Mouse (Mus musculus) adrenal gland, postnatal 25 days (tissue): ENCODE results near the gene Cfap97d1. TPM values are rescaled to one million over a fixed set of nuclear protein-coding genes. Genes with fewer than 3 reads are reported as not detected.
A peak's percentile ranks its signal among the peaks of the same experiment; 100 is the strongest.
"Not testable (repeated sequence)": the region's sequence is repeated elsewhere in the genome, so short reads cannot be mapped to it uniquely, and the experiment has no call there.

Experiments used
- DNase-seq: peaks from one replicate; pipeline ENCODE4 v3.0.0; 2021; ENCODE audit warnings: mixed read lengths
- total RNA-seq: library from RNA; stranded (reverse); gene quantifications from 2 replicates; pipeline ENCODE4 v1.2.3, GENCODE M21; 2021

Cfap97d1 gene
- total RNA-seq, 1 experiment from 2014 or later = not detected

- DNase-seq = no peak
Observed at GRCm38 (mm10) chr11:101974181-101974580, 9.9 kb upstream of the Cfap97d1 start.

GRCm38 (mm10) chr11:101974923-101975322, 9.2 kb upstream of the Cfap97d1 start:
- peak; percentile 40 for DNase-seq

- DNase-seq = no peak
Observed at GRCm38 (mm10) chr11:101976949-101977348, 7.1 kb upstream of the Cfap97d1 start.

- no peak for DNase-seq
Observed at GRCm38 (mm10) chr11:101979140-101979539, 4.9 kb upstream of the Cfap97d1 start.

DNA sequence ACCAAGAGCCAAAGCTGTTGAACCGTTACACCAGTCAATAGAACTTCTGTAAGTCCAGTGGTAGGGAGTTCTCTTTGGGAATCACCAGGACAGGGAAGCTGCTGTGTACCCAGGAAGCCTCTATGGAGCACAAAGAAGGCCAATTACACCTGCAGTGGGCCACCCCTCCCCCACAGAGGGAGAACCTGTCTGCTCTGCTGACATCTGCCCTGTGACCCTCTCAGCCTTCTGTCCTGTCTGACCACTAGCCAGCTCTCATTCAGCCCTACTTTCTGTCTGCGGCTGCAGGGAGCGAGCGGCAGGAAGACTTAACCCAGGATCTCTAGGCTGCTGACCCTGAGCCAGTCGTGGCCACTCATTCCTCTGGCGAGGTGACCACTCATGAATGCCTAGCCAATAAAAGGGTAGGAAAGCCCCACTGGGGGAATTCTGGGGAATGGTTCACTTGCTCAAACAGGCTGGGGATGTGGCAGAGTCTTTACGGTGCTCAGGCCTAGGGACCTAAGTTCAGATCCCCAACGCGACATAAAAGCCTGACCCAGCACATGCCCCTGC, 3.4 kb upstream of the Cfap97d1 start:
- no peak for DNase-seq

- no peak for DNase-seq
Observed at GRCm38 (mm10) chr11:101981850-101982249, 2.2 kb upstream of the Cfap97d1 start.

DNA sequence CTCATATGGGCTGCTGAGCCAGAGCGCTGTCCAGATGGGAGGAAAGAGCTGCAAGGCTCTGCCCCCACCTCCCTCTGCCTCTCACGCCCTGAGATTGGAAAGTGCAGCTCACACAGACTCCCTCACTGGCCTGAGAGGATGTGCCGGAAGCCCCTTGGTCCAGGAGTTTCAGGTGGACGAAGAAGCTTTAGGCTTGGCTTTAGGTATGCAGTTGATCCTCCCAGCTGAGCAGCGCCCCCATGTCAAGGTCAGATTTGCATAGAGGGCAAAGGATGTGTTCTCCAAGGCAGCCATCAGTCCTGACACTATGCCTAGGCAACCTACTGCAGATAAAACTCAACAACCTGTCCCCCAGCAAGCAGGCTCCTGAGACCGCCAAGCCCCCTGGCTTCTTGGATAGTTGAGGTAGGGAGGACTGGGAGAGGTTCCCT, 1.1 kb upstream of the Cfap97d1 start:
- no peak for DNase-seq

GRCm38 (mm10) chr11:101983431-101983921, 603 bp upstream of the Cfap97d1 start:
- DNase-seq = no peak

- not testable (repeated sequence) for DNase-seq
Observed at GRCm38 (mm10) chr11:101985450-101985849, 1.4 kb downstream of the Cfap97d1 start.

DNA sequence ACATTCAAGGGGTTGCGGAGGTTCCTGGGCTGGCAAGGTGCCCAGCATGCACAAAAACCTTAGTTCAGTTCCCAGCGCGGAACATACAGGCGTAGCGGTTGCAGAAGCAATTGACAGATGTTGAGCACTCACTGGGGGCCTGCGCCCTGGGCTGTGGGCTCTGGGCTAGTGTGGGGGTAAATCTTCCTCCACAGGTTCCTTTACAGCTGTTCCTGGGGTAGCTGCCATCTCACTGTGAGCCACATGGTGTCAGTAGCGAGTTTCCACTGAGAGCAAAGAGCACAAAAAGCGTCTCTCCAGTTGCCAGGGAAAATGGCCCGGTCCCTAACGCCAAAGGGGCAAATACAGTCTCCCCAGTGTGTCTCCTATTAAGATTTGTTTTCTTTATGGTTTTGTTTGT, 1.9 kb downstream of the Cfap97d1 start:
- peak; percentile 80 for DNase-seq

DNA sequence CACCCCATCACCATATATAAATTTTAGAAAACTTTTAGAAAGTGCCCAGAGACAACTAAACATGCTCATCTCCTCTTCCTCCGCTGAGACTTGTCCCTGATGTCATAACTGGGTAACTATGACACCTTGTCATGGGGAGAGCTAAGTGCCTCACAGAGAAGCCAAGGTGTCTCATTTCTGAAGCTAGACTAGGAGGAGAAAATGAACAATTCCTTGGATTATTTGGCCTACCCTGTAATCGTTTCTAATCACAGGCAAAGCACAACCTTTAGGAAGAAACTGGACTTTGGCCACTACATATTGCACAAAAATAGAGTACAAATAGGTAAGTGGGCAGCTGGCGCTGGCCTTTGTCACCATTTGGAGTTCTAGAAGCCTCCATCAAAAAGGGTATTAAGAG, 2.8 kb downstream of the Cfap97d1 start, which contains the start of gene Dusp3:
Gene Dusp3, minus strand, starts transcription at position 101 of the 400 bp plus-strand sequence.
- DNase-seq = no peak

DNA sequence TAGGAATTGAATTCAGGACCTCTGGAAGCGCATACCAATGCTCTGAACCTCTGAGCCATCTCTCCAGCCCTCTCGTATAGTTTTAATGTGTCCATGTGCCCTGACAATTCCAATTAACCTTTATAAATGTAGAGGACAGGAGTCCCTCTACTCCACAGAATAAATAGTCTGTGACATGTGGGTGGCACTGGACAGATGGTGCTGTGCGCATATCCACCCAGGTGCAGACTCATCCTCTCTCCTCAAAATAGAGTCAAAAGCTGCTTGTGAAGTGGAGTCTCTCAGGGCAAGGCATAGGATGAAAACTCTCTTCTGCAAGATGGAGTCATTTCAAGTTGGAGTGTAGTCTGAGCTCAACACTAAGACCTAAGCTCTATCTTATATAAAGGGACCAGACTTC, 6.2 kb downstream of the Cfap97d1 start:
- DNase-seq = no peak

DNA sequence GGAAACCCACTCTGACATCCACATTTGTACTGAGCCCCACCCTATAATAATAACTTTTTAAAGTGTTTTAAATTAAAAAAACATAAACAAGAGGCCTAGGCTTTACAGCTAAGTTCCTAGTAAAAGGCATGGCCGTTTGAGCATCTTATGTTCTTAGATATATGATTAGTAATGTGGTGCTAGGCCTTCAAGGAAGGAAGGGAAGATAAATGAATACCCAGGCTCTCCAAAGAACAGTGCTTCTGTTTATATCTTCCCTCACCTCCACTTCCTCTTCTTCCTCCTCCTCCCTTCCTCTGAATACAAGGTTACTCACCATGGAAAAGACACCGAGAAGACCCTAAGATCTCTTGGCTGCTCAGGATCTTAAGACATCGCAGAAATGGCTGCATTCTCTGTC, 7.7 kb downstream of the Cfap97d1 start:
- no peak for DNase-seq

GRCm38 (mm10) chr11:101992411-101992810, 8.3 kb downstream of the Cfap97d1 start:
- DNase-seq = no peak

GRCm38 (mm10) chr11:101994100-101994499, 10.0 kb downstream of the Cfap97d1 start:
- no peak for DNase-seq

- DNase-seq = no peak
Observed at GRCm38 (mm10) chr11:101995938-101996337, 11.9 kb downstream of the Cfap97d1 start.

DNA sequence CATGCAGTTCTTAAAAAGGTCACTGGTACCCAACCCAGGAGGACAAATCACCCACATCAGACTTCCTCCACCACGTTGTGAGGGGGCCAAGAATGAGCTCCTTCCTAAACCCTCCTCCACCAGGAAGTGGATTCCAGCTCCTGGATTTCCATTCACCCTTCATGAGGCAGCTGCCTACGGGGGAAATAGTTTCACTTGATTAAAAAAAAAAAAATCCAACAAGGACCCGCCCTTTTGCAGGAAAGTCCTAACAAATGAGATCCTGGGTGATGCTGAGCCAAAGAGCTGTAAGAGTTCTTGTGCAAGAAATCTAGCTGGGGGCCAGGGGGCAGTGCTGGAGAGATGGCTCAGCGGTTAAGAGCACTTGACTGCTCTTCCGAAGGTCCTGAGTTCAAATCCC, 14.2 kb downstream of the Cfap97d1 start:
- DNase-seq = no peak

- DNase-seq = no peak
Observed at GRCm38 (mm10) chr11:101999466-101999865, 15.4 kb downstream of the Cfap97d1 start.

DNA sequence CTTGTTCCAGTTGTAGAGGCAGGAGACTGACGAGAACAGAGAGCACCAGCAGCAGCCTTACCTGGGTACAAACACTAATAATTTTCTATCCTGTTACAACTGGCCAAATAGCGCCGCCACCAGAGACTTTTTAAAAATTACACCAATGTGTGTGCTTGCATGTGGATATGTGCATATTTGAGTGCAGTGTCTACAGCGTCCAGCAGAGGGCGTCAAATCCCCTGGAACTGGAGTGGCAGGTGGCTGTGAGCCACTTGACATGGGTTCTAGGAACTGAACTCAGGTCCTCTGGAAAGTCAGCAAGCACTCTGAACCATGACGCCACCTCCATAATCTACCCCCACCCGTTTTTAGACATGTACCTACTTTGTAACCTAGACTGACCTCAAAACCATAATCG, 20.2 kb downstream of the Cfap97d1 start:
- no peak for DNase-seq

GRCm38 (mm10) chr11:102006271-102006670, 22.2 kb downstream of the Cfap97d1 start:
- no peak for DNase-seq

- DNase-seq = no peak
Observed at GRCm38 (mm10) chr11:102006688-102007087, 22.6 kb downstream of the Cfap97d1 start.

GRCm38 (mm10) chr11:102008372-102008771, 24.3 kb downstream of the Cfap97d1 start:
- no peak for DNase-seq

GRCm38 (mm10) chr11:102008954-102009637, 25.0 kb downstream of the Cfap97d1 start:
- no peak for DNase-seq

DNA sequence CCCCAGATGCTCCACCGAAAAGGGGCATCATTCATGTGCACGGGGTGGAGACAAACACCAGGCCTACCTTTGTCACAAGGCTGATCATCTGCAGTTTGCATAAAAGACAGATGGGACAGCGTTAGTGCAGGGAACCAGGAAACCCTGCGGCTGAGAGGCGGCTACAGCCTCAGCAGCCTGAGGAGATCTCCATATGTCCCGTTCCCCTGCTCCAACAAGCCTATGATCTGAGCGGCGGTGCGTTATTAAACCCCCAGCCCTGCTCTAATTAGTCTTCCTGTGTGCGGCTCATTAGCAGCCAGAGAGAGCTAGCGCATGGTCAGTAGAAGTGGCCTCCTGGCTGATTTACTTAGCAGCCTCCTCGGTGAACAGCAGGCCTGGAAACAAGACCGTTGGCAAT, 26.1 kb downstream of the Cfap97d1 start:
- DNase-seq = no peak
